ENCODE assay signal across 41 mouse cellular contexts in the genomic region with DNA sequence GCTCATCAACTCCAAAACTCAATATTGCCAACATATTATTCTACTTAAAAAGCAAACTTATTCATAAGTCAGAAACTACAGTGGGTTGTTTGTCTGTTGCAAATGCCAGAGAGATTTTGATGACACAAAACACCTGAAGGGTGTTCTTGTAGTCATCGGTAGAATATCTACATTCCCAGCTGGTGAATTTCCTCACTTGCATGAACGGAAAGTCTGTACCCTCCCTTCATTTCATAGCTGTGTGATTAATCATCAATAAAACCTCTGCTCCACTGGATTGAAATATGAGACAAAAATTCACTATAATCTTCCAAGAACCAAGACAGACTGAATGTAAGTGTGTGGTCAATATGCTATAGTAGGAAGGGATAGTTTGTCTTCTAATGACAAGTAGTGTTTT. TPM values are rescaled to one million over a fixed set of nuclear protein-coding genes. Genes with fewer than 3 reads are reported as not detected.
"Had no signal": no experiment of that assay in that cellular context is flagged by ENCODE, and none has a peak within 500 bp of the region (broad histone marks: within the 10 kb centered on the region; RNA-seq: fewer than 3 reads in every experiment).

No protein-coding gene starts in this region.

- H3K4me1 ChIP-seq: heart, embryonic 15.5 days; hindbrain, embryonic 13.5 days; hindbrain, embryonic 15.5 days; kidney, embryonic 15.5 days; limb, embryonic 10.5 days; limb, embryonic 12.5 days; liver, embryonic 13.5 days; liver, embryonic 15.5 days had no signal

- DNase-seq: gastrocnemius, postnatal 14 days; gastrocnemius, postnatal 36 days; heart, adult 2 months; heart, postnatal 14 days; heart, postnatal 36 days; kidney, adult 11 months; kidney, adult 2 months; kidney, adult 9 months; kidney, postnatal 14 days; kidney, postnatal 36 days; layer of hippocampus, adult 9-11 months; liver; liver, embryonic 13.5 days had no signal

- H3K27ac ChIP-seq: heart, adult 2 months; heart, embryonic 13.5 days; heart, embryonic 15.5 days; hindbrain, embryonic 13.5 days; hindbrain, embryonic 15.5 days; hindbrain, postnatal 0 days; kidney, embryonic 15.5 days; kidney, postnatal 0 days; left cerebral cortex, adult 2 months; limb, embryonic 10.5 days; limb, embryonic 12.5 days; liver, embryonic 13.5 days; liver, embryonic 15.5 days had no signal

- H3K4me3 ChIP-seq: heart, adult 2 months; heart, embryonic 13.5 days; heart, embryonic 15.5 days; hindbrain, embryonic 13.5 days; hindbrain, embryonic 15.5 days; kidney, embryonic 15.5 days; left cerebral cortex, adult 2 months; limb, embryonic 10.5 days; limb, embryonic 12.5 days; liver, embryonic 13.5 days; liver, embryonic 15.5 days had no signal

RNA-seq across cellular contexts. Expression of a gene that starts 33.7 kb away (rescaled TPM):
- total RNA-seq: gastrocnemius, adult 18-20 months; gastrocnemius, adult 8-10 months; gastrocnemius, postnatal 14 days; gastrocnemius, postnatal 36 days; heart, adult 2 months; heart, postnatal 14 days; heart, postnatal 36 days; hematopoietic stem cell, adult 5-6 weeks; hindbrain, postnatal 0 days; layer of hippocampus, adult 18-20 months; layer of hippocampus, adult 8-10 months; layer of hippocampus, postnatal 25 days; left cerebral cortex, adult 2 months; left cerebral cortex, postnatal 14 days; left cerebral cortex, postnatal 36 days had no signal
- polyA plus RNA-seq: gonadal fat pad, adult 2 months; heart, adult 2 months; heart, embryonic 11.5 days; heart, embryonic 13.5 days; heart, embryonic 15.5 days; heart, postnatal 0 days; hindbrain, embryonic 11.5 days; hindbrain, embryonic 13.5 days; hindbrain, embryonic 15.5 days; hindbrain, postnatal 0 days; intestine, embryonic 14.5 days; intestine, embryonic 16.5 days; kidney, adult 2 months; kidney, embryonic 15.5 days; kidney, postnatal 0 days; large intestine, adult 2 months; limb, embryonic 10.5 days; limb, embryonic 12.5 days; limb, embryonic 14.5 days; liver, embryonic 11.5 days; liver, embryonic 13.5 days; liver, embryonic 15.5 days had no signal

RNA-seq across cellular contexts. Expression of a gene that starts 40.4 kb away (rescaled TPM):
- total RNA-seq: gastrocnemius, adult 18-20 months had no signal

RNA-seq across cellular contexts. Expression of a gene that starts 50.9 kb away (rescaled TPM):
- polyA plus RNA-seq: heart, embryonic 15.5 days; liver, embryonic 13.5 days; liver, embryonic 15.5 days had no signal
